Mouse (Mus musculus) spleen, adult 2 months (tissue): Measurements from ENCODE around the gene Rab3a.

Experiments used
- CTCF ChIP-seq: fragments of 200-500 bp; IDR thresholded peaks from 2 replicates; pipeline ENCODE4 v1.5.1; 2011; ENCODE audit warnings: mild to moderate bottlenecking, inconsistent platforms; ENCODE audit not compliant: insufficient read depth, insufficient read length, insufficient replicate concordance; ENCODE audit errors: extremely low read depth
- POLR2A ChIP-seq: fragments of 200-500 bp; IDR thresholded peaks from 2 replicates; pipeline ENCODE4 v1.6.1; 2011; ENCODE audit warnings: low read depth, low read length, inconsistent platforms

GRCm38 (mm10) chr8:70794215-70794614 lies 39.7 kb downstream of the Rab3a start:
- TF ChIP-seq CTCF = no peak
- TF ChIP-seq POLR2A = no peak
